Mouse (Mus musculus) hindbrain, embryonic 14.5 days (tissue): ENCODE measurements around the gene Krt222. TPM values are rescaled to one million over a fixed set of nuclear protein-coding genes. Genes with fewer than 3 reads are reported as not detected.

Experiments used
- ATAC-seq: fragments of 200-750 bp; cut with Nextera tagmentation; 2 replicates; pipeline ENCODE4 v1.8.0; 2017; ENCODE audit warnings: moderate number of reproducible peaks, mild to moderate bottlenecking, moderate TSS enrichment, moderate library complexity; ENCODE audit not compliant: low FRiP score
- DNase-seq: peaks from one replicate; pipeline ENCODE4 v3.0.0-alpha.2; 2015; ENCODE audit warnings: low spot score
- H3K27ac ChIP-seq: fragments of 300-500 bp; sonication (generic); 2 replicates; pipeline ENCODE4 v1.5.1; 2014; ENCODE audit warnings: mild to moderate bottlenecking, moderate library complexity
- H3K27me3 ChIP-seq: fragments of 300-500 bp; sonication (generic); 2 replicates; pipeline ENCODE4 v1.6.1; 2014; ENCODE audit warnings: mild to moderate bottlenecking, low read length, mixed read lengths; ENCODE audit not compliant: control insufficient read depth, insufficient read depth
- H3K36me3 ChIP-seq: fragments of 300-500 bp; sonication (generic); replicated peaks from 2 replicates; pipeline ENCODE4 v1.6.1; 2014; ENCODE audit not compliant: control insufficient read depth, insufficient read depth
- H3K4me1 ChIP-seq: fragments of 300-500 bp; sonication (generic); replicated peaks from 2 replicates; pipeline ENCODE4 v1.6.1; 2014; ENCODE audit warnings: antibody characterized with exemption, low read length, mixed read lengths; ENCODE audit not compliant: control insufficient read depth, insufficient read depth
- H3K4me2 ChIP-seq: fragments of 300-500 bp; sonication (generic); replicated peaks from 2 replicates; pipeline ENCODE4 v1.6.1; 2014; ENCODE audit warnings: mild to moderate bottlenecking, moderate library complexity
- H3K4me3 ChIP-seq: fragments of 300-500 bp; sonication (generic); replicated peaks from 2 replicates; pipeline ENCODE4 v1.5.1; 2014; ENCODE audit warnings: mild to moderate bottlenecking, low read length
- H3K9ac ChIP-seq: fragments of 300-500 bp; sonication (generic); 2 replicates; pipeline ENCODE4 v1.6.1; 2014
- H3K9me3 ChIP-seq: fragments of 300-500 bp; sonication (generic); 2 replicates; pipeline ENCODE4 v1.6.1; 2016; ENCODE audit warnings: low read length; ENCODE audit not compliant: control insufficient read depth
- WGBS: fragments of 180-500 bp; shearing (Covaris S2); extraction: QIAGEN DNeasy Blood & Tissue Kit; methylation state at CpG from one replicate; pipeline ENCODE4 v1.1.7; 2014; 5-methylcytosine and 5-hydroxymethylcytosine counted together
- polyA plus RNA-seq: library from polyadenylated mRNA; unstranded; fragments of >200 nt; fragmentation: Nextera tagmentation; extraction: Ambion mirVana; gene quantifications from 2 replicates; pipeline ENCODE4 v1.2.1, GENCODE M21; 2014

Gene Krt222
- polyA plus RNA-seq, 1 experiment from 2014 or later = 7.3 TPM

GRCm38 (mm10) chr11:99206954-99207353 is 36.9 kb downstream of the Krt222 start:
- H3K27ac ChIP-seq = no peak overlapping the region
- no peak for DNase-seq
- H3K4me1 ChIP-seq = no peaks in the 10 kb centered on the region
- ATAC-seq = no peak
- H3K9ac ChIP-seq = no peak overlapping the region
- WGBS = 37% methylated on average over 2 of the region's 2 CpGs
- peaks cover 38% of the 10 kb centered on the region for H3K36me3 ChIP-seq
- no peaks in the 10 kb centered on the region for H3K27me3 ChIP-seq
- H3K4me2 ChIP-seq = no peak overlapping the region
- no peak overlapping the region for H3K4me3 ChIP-seq
- H3K9me3 ChIP-seq = no peaks in the 10 kb centered on the region

GRCm38 (mm10) chr11:99189154-99189582 is 54.7 kb downstream of the Krt222 start:
- Histone ChIP-seq H3K36me3 (no peaks in the 10 kb centered on the region), H3K4me3 (no peak overlapping the region), H3K27ac (no peak overlapping the region), H3K9me3 (no peaks in the 10 kb centered on the region), H3K4me2 (no peak overlapping the region), H3K4me1 (no peaks in the 10 kb centered on the region), H3K27me3 (no peaks in the 10 kb centered on the region), H3K9ac (no peak overlapping the region)
- DNase-seq = peak; percentile 66
- ATAC-seq = no peak
- WGBS = 25% methylated on average over 14 of the region's 14 CpGs

GRCm38 (mm10) chr11:99187348-99187747 is 56.5 kb downstream of the Krt222 start:
- no peak for DNase-seq
- WGBS = 90% methylated on average over 4 of the region's 4 CpGs
- Histone ChIP-seq H3K27me3 (no peaks in the 10 kb centered on the region), H3K36me3 (no peaks in the 10 kb centered on the region), H3K27ac (no peak overlapping the region), H3K9me3 (no peaks in the 10 kb centered on the region), H3K4me2 (no peak overlapping the region), H3K9ac (no peak overlapping the region), H3K4me3 (no peak overlapping the region), H3K4me1 (no peaks in the 10 kb centered on the region)
- ATAC-seq = no peak

GRCm38 (mm10) chr11:99186836-99187235 is 57.0 kb downstream of the Krt222 start:
- H3K9me3 ChIP-seq = no peaks in the 10 kb centered on the region
- H3K4me2 ChIP-seq = no peak overlapping the region
- H3K9ac ChIP-seq = no peak overlapping the region
- no peak overlapping the region for H3K4me3 ChIP-seq
- no peak for DNase-seq
- no peaks in the 10 kb centered on the region for H3K36me3 ChIP-seq
- no peak overlapping the region for H3K27ac ChIP-seq
- H3K4me1 ChIP-seq = no peaks in the 10 kb centered on the region
- WGBS = 79% methylated on average over 2 of the region's 2 CpGs
- H3K27me3 ChIP-seq = no peaks in the 10 kb centered on the region
- no peak for ATAC-seq

Other genes with a start within 250 kb of the Krt222 start
- gene Top2a, start 219.9 kb downstream of the Krt222 start, polyA plus RNA-seq = 34.2 and 42.4 TPM in 2 replicates
- 127 and 142 TPM in 2 replicates for gene Igfbp4, start 202.8 kb downstream of the Krt222 start, polyA plus RNA-seq
- 0.20 TPM in 1 of 2 replicates, not detected in the other for gene Tns4, start 154.8 kb downstream of the Krt222 start, polyA plus RNA-seq
- 0.23 TPM in 1 of 2 replicates, not detected in the other for gene Ccr7, start 89.0 kb downstream of the Krt222 start, polyA plus RNA-seq
- 131 and 136 TPM in 2 replicates for gene Smarce1, start 13.1 kb downstream of the Krt222 start, polyA plus RNA-seq
- not detected in 2 replicates for gene Krt24, start 41.2 kb upstream of the Krt222 start, polyA plus RNA-seq
- gene Krt25, start 78.9 kb upstream of the Krt222 start, polyA plus RNA-seq = 0.75 and 0.81 TPM in 2 replicates
- gene Krt26, start 93.9 kb upstream of the Krt222 start, polyA plus RNA-seq = 0.26 TPM in 1 of 2 replicates, not detected in the other
- 0.13 TPM in 1 of 2 replicates, not detected in the other for gene Krt27, start 107.0 kb upstream of the Krt222 start, polyA plus RNA-seq
- gene Krt28, start 130.8 kb upstream of the Krt222 start, polyA plus RNA-seq = 0.38 and 0.59 TPM in 2 replicates
- gene Krt10, start 145.3 kb upstream of the Krt222 start, polyA plus RNA-seq = 31.7 and 39.9 TPM in 2 replicates
- gene Krt12, start 178.2 kb upstream of the Krt222 start, polyA plus RNA-seq = not detected in 2 replicates
- 0.14 TPM in 1 of 2 replicates, not detected in the other for gene Krt20, start 194.1 kb upstream of the Krt222 start, polyA plus RNA-seq
- 0.32 TPM in 1 of 2 replicates, not detected in the other for gene Krt23, start 249.1 kb upstream of the Krt222 start, polyA plus RNA-seq